Mouse (Mus musculus) right cerebral cortex, postnatal 25 days (tissue): Measurements from ENCODE around the gene Kif1b.
A peak's percentile ranks its signal among the peaks of the same experiment; 100 is the strongest.

Source experiments
- DNase-seq: peaks from one replicate; pipeline ENCODE4 v3.0.0; 2022

Kif1b gene

GRCm38 (mm10) chr4:149166215-149166946 lies 141.1 kb downstream of the Kif1b start, which contains the start of gene Pgd:
TSS of gene Pgd (minus strand) at chr4:149166771.
- DNase-seq, result peak; percentile 96

- DNase-seq, result no peak
These were observed 143.3 kb downstream of the Kif1b start for GRCm38 (mm10) chr4:149164150-149164549.

GRCm38 (mm10) chr4:149163196-149163595 lies 144.3 kb downstream of the Kif1b start:
- no peak for DNase-seq

GRCm38 (mm10) chr4:149161166-149161565 lies 146.3 kb downstream of the Kif1b start:
- DNase-seq, result no peak

GRCm38 (mm10) chr4:149159891-149160290 lies 147.6 kb downstream of the Kif1b start:
- no peak for DNase-seq

GRCm38 (mm10) chr4:149159203-149159602 lies 148.3 kb downstream of the Kif1b start:
- DNase-seq, result no peak

GRCm38 (mm10) chr4:149157415-149157973 lies 150.0 kb downstream of the Kif1b start:
- no peak for DNase-seq

- DNase-seq, result no peak
These were observed 151.8 kb downstream of the Kif1b start for GRCm38 (mm10) chr4:149155711-149156110.

GRCm38 (mm10) chr4:149154859-149155258 lies 152.6 kb downstream of the Kif1b start:
- DNase-seq, result no peak

- DNase-seq, result no peak
These were observed 156.8 kb downstream of the Kif1b start for GRCm38 (mm10) chr4:149150721-149151120.

GRCm38 (mm10) chr4:149150256-149150655 lies 157.2 kb downstream of the Kif1b start:
- no peak for DNase-seq

GRCm38 (mm10) chr4:149149611-149150010 lies 157.9 kb downstream of the Kif1b start:
- DNase-seq, result no peak

- DNase-seq, result no peak
These were observed 158.3 kb downstream of the Kif1b start for GRCm38 (mm10) chr4:149149196-149149595.

- DNase-seq, result no peak
These were observed 159.4 kb downstream of the Kif1b start for GRCm38 (mm10) chr4:149148084-149148483.

GRCm38 (mm10) chr4:149147528-149147927 lies 160.0 kb downstream of the Kif1b start:
- DNase-seq, result no peak

- no peak for DNase-seq
These were observed 162.3 kb downstream of the Kif1b start for GRCm38 (mm10) chr4:149145151-149145550.

- DNase-seq, result peak; percentile 81
These were observed 163.0 kb downstream of the Kif1b start for GRCm38 (mm10) chr4:149144459-149144858.

- DNase-seq, result no peak
These were observed 163.9 kb downstream of the Kif1b start for GRCm38 (mm10) chr4:149143594-149143993.

- DNase-seq, result no peak
These were observed 169.0 kb downstream of the Kif1b start for GRCm38 (mm10) chr4:149138515-149138914.

GRCm38 (mm10) chr4:149136982-149137770 lies 170.3 kb downstream of the Kif1b start, which contains the start of gene Cenps:
TSS of gene Cenps (minus strand) at chr4:149137629.
- peak; percentile 86 for DNase-seq

- DNase-seq, result no peak
These were observed 171.2 kb downstream of the Kif1b start for GRCm38 (mm10) chr4:149136116-149136850.

GRCm38 (mm10) chr4:149133395-149133794 lies 174.1 kb downstream of the Kif1b start:
- no peak for DNase-seq
